Mouse (Mus musculus): ENCODE data around the gene Gfra1.

- TF ChIP-seq CTCF (IDR thresholded peaks at IDR 0.05; ENCODE audit: extremely low read depth, insufficient read depth, low read length), result no peak
- TF ChIP-seq POLR2A (IDR thresholded peaks at IDR 0.05; ENCODE audit: extremely low read depth, insufficient read depth, low read length), result no peak
Observed at GRCm38 (mm10) chr19:58391796-58392195, 63.9 kb downstream of the Gfra1 start.

All from cortical plate, adult 2 months (tissue).